Mouse (Mus musculus) WW6 (cell line): ENCODE results near the gene Mfsd14a.
A peak's percentile ranks its signal among the peaks of the same experiment; 100 is the strongest.

Source experiments
- DNase-seq: peaks from one replicate; pipeline ENCODE4 v3.0.0-alpha.2; 2013; ENCODE audit warnings: low read depth, low spot score

Mfsd14a gene

DNA sequence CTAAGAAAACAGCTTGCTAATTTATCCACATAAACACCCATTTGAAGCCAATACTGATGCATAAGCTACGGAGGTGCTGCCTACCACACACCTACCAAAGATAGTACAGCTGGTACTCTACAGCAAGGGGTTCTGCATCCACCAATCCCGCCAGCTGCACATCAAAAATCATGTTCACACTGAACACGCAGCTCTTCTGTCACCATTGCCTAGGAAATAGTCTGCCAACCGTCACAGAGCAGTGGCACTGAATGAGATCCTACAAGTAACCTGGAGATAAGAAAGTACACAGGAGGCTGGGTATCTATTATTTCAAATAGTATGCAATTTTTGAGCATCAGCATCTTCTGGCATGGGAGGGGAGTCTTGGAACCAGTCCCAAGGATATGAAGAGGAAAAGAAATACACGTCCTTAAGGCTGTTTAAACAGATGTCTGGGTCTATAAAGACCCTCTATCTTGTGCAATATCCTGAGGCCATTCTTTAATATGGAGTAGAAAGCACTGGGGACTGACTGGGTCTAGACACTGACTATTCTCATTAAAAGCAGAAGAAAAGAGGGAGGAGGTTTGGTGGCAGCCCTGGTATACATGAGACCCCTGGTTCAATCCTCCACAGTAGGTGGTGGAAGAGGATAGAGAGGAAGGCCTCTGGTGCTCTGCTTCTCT is 9.1 kb downstream of the Mfsd14a start:
- DNase-seq: no peak

DNA sequence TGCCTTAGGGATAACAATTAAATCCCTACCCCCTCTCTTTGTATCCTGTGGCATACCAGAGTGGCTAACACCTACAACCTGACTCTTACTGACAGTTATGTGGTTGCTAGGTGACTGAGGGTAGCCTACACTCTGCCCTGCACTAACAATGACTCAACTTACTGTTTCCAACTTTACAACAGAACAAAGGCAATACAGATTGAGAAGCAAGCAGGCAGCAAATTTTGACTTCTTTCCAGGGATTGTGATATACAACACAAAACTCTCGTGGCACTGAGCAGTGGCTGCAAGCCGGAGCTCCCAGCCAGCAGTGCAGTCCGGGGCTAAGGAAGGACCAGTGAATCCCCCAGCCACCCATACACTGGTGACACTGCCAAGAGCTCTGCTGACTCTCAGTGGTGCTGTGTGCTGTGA is 10.4 kb downstream of the Mfsd14a start:
- no peak for DNase-seq

DNA sequence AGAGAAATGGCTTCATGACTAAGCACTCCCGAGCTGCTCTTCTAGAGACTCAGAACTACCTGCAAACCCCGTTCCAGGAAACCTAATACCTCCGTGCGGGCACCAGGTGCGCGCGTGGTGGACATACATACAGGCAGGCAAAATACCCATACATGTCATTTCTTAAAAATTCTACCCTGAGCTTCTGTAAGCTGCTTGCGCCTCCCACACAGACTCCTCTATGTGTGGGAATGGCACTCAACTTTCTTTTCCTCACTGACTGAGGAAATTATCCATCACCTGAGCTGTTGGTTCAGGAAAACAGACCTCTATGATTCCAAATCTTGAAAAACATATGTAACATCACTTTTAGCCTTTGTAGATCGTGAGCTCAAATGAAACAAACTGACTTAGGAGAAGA is 11.8 kb downstream of the Mfsd14a start:
- DNase-seq: no peak

DNA sequence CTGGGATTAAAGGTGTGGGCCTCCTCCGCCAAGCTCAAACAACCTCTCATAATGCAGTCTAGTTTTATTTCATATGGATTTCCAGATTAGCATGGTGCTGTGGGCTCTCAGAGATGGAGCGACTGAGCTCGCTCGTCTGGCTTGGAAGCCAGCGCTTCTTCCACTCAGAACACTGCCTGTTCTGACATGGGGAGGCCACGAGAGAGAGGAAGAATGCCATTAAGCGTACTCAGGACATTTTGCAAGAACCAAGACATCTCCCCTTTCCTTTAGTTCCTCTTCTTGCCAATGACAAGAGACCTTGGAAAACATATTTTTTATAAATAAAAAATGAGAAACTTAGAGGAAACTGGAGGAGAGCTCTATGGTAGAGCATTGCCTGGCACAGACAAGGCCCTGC is 13.7 kb downstream of the Mfsd14a start:
- DNase-seq: no peak

DNA sequence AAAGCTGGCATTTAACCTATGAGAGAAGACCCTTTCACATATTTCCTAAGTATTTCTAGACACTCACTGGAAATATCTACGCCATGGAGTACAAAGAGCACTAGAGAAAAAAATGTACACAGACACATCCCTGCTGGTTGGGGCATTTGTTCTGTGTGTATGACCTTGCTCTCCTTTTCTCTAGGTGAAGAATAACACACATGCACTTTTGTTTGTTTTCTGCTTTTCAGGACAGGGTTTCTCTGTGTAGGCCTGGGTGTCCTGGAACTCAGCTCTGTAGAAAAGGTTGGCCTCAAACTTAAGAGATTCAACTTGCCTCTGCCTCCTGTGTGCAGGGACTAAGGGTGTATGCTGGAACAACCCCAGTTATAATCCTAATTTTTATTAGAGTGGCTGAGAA is 16.1 kb downstream of the Mfsd14a start:
- no peak for DNase-seq

DNA sequence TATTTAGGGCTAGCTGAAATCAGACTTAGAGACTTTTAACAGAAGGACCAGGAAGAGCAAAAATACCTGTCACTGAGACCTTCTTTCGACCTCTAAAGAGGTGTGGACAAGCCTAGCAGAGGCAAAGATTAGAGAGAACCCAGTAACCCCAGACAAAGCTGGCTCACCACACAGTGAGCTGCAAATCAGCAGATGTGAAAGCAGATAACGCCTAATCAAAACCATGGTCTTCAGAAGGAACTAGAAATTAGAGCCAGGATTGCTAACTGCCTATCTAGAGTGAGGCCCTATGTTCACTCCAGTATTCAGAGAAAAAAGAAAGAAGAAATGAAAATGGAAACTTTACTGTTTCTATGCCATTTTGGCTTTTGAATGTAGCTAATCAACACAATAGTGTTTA is 20.1 kb downstream of the Mfsd14a start:
- no peak for DNase-seq

DNA sequence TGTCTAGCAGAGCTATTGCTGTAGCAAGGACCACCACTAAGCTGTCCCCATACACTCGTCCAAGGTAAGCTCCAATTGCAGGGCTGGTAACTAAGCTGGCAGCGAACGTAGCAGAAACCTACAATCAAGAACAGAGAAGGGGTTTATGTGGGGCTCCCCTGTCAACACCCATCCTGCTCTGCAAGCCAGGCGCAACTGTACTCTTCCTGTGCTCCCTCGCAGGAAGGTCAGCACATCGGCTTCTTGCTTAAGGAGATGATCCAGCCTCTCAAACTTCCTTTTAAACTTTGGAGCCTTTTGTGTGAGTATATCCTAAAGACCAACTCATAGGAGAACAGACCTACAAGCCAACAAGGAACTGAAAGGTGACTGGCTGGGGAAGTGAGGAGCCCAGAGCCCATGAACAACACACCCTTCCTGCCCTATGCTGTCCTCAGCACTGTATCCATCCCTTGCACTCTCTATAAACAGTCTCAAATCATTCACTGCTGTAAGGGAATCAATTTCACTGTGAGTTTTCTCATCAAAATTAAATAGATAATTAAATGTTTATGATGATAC is 20.6 kb downstream of the Mfsd14a start:
- no peak for DNase-seq

DNA sequence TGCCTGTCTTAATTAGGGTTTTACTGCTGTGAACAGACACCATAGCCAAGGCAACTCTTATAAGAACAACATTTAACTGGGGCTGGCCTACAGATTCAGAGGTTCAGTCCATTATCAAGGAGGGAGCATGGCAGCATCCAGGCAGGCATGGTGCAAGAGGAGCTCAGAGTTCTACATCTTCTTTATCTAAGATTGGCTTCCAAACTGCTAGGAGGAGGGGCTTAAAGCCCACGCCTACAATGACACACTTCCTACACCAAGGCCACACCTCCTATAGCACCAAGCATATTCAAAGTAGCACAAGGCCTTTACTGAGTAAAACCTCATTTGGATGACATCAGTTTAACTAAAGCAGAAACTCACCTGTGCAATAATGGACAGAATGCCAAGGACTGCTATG is 22.5 kb downstream of the Mfsd14a start:
- DNase-seq: no peak

DNA sequence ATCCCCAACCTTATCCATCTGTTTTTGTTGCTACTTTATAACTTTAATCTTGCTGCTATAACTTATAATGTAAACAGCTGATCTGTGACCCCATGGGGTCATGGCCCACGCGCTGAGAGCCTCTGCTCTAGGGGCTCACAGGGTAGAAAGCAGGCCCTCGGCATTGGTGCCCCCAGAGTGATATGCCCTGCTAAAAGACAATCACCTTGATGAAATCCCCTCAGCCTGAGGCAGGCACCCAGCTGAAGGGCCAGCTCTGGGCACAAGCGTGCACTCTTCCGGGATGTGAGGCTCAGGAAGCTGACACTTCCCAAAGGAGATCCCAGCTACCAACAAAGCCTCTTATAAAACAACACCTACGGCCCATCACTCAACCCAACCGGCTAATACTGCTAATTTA is 23.9 kb downstream of the Mfsd14a start:
- no peak for DNase-seq

DNA sequence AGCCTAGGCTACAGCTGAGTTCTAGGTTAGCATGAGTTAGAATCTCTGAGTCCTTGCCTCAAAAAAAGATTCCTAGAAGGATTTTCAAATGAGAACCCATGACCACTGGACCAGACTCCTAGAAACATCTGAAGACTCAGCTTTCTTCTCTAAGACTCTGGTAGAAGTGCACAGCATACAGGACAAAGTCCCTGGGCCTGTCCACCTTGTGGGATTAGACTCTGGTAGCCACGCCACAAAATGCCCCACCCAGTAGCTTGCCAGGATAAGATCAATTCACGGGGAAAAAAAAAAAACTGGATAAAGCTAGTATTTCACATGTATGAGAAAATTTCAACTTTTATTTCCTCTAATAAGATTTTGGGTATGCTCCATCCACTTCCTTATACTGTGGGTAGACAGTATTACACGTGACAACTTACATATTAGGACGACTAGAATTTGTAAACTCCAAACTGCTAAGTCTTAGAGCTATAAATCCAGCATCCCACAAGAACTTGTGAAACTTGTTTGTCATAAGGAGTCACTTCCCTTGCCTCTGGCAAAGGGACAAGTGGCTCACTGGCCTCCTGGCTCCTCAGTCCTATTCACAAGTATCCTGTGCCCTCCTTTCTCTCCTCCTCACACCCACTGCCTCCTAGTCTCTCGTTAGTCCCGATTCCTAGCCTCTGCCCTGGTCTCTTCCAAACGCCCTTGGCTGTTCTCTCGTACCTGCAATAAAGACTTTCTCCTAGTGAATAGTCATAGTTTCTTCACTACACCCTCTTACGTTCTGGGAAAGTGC is 24.6 kb downstream of the Mfsd14a start:
- DNase-seq: no peak

DNA sequence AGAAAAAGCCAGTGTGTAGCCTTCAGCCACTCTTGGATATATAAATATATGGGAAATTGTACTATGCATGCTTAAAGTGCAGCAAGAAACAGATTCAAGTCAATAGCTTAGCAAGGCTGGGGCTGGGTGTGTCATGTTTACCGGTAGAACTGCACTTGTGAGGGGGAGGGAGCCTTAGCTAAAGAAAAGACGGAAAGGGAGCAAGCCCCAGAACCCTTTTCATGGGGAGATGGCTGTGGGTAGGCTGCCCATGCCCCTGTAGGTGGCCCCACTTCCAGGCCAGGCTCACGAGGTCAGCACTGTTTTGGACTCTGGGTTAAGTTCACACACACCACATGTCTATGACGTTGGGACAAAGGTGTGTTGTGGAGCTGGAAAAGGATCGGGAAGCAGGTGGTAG is 26.7 kb downstream of the Mfsd14a start:
- no peak for DNase-seq

DNA sequence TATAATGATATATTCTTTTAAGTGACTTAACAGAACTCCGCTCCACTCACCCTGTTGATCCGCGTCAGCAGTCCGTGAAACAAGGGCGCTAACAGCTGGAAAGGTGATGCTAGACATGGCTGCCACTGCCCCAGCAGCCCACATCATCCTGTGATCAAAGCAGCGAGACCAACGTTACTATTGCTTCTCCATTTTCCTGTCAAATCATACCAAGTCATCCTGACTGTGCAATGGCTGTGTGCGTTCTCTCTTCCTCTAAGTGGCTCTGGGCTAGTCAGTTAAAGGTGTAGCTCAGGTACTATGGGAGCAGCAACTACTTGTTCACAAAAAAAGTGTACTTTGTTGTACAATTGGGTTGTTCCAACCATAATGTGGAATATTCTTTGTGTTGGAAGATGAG is 27.6 kb downstream of the Mfsd14a start:
- no peak for DNase-seq

DNA sequence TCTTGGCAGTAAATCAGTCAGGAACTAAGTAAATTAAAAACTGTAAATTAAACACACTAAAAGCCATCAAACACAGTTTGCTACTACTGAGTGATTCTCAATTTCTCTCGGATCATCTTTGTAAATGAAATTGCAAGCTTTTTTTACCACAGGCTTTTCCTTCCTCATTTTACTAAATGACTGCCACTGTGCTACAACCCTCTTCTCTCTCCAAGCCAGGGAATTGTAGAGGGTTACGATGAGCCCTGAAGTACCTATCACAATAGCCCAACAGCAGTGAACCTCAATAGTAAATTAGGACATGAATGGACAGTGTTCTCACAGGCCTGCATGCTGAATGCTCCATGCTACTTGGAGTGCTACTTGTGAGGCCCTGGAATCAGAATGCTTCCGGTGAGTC is 28.4 kb downstream of the Mfsd14a start:
- DNase-seq: no peak

DNA sequence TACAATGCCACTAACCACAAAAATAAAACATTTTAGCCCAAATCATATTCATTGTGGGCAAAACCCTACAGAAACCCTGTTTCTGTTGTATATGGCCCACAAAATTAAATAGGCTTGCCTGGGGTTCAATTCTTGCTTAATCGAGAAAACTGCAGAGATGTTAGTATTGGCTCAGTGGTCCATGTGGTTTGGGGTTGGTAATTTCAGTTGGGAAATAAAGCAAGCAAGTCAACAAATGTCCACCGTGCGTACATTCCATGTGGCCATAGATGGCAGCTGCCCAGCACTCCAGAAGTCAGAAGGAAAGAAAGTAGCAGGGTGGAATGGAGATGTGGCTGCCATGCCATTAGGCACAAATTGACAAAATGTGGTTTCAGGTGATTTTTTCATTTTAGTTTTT is 29.5 kb downstream of the Mfsd14a start:
- DNase-seq: no peak

DNA sequence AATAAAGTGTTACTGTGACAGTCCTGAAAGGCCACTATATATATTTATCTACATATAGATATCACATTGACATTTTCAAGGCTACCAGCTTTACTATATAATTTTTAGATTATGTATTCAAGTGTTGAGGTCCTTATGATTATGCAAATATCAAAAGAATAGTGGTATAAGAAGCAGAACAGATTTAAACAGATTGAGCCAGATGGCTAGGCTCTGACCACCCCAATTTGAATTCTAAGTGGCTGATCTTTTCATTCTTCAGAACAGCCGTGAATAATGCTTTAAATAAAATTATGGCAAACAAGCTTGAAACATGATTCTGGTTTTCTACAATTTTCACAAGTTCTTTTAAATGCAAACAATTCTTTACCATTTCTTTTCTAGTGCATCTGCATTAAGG is 31.0 kb downstream of the Mfsd14a start:
- no peak for DNase-seq

DNA sequence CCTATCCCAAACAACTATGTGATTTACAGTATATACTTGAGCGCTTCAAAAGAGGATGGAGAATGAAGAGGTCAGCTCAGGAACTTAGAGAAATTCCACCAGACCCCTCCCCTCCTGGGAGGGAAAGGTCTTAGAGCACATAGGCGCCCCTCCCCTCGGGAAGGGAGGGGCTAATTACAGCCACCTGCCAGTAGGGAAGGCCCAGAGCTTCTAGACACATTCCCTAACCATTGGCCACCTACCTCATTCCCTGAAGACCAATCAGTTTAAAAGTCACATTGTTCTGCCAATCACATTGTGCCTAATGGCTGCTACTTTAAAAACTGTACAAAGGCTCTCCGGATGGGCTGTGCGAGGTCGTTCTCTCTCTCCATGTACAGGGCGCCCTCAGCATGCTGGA is 39.8 kb downstream of the Mfsd14a start:
- DNase-seq: peak; percentile 70

DNA sequence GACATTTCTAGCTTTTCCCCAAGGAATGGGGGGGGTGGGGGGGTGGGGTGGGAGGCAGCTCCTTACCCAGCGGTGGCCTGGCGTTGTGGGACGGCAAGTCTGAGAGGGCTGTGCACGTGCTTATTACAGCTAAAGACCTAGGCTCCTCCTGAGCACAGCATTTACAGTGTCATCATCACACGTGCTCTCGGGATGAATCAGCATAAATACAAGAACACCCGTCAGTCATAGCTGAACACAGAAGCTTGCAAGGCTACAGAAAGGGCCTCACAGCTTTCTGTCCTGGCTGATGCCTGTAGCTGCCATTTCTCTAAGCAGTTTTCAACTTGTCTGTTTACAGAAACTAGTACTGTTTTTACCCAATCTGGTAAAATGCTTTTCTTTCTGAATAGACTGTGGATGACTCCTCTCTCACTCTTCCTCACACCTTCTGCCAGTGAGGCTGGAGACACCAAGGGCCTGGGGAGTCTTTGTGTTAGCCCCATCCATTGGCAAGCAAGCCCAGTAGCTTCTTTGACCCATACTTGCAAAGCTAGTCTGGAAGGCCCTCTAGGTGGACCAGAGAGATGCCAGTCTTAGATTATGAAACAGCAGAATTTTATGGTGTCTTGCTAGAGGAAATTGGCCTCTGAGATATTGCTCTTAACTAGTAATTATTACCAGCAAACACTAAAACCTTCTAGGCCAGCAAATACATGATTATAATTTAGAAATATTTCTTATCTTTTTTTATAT is 41.7 kb downstream of the Mfsd14a start:
- no peak for DNase-seq

DNA sequence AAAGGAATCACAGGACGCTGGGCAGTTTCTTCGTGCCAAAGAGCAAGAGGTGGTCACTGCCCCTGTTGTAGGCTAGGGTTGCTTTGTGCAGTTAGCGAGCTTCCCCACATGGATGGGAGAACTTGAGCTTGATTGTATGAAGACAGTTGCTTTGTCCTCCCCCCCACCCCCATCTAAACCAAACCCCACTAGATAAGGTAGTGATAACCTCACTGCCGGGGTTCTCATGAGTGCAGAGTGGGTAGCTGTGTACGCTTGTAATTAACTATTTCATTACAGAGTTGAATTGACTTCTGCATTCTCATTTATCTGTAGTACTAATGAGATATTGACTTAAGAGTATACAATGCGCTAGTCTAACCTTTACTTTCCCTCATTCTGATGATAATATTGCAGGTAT is 43.6 kb downstream of the Mfsd14a start:
- DNase-seq: no peak

DNA sequence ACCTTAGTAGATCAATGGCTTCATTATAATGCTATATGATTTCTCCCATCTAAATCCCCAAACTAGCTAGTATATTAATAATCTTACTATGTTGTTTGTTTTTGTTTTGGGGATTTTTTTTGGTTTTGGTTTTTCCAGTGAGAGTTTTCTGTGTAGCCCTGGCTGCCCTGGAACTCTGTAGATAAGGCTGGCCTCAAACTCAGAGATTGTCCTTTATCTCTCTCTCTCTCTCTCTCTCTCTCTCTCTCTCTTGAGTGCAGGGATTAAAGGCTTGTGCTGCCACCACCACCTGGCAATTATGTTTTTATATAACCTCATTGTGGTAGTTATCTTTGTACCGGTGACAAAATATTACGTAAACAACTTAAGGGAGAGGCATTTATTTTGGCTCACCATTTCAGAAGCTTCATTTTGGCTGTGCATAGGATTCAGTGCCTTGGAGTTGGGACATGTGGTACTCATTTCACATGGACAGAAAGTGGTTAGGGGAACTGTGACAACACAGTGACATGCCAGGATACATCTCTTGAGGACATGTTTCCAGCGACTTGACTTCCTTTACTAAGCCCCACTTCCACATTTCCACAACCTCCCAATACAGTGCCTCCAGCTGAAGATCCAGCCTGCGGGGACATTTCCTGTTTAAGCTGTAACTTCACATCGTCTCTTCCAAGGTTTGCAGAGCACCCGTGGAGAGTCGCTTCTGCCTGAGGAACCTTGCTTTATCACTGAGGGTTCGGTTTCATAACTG is 47.0 kb downstream of the Mfsd14a start:
- DNase-seq: no peak

DNA sequence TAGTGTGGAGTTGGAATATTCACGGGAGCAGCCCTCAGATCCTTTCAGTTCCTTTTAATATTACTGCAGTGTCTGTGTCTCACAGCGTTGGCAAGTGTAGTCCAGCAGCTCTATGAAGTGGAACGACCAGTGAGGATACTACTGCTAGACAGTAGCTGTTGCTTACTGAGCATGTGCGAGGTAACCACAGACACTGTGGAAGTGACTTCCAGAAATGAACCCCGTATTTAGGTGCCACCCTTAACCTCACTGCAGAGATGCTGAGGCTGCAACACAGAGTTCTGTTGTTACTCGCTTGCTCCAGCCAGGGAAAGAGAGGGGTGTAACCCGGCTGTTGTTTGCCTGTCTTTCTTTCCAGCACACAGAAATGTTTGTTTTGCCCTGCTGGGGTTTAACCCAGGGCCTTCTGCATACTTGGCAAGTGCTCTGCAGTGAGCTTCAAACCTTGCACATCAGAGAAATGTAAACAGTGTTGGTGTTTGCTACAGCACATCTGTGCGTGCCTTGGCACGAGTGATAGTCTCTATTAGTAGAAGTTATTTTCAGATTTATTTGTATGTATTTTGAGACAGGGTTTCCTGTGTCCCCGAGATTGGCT is 48.1 kb downstream of the Mfsd14a start, which contains the start of gene Trmt13:
Trmt13 (minus strand) TSS at position 293 of the 598 bp plus-strand sequence.
- DNase-seq: no peak

DNA sequence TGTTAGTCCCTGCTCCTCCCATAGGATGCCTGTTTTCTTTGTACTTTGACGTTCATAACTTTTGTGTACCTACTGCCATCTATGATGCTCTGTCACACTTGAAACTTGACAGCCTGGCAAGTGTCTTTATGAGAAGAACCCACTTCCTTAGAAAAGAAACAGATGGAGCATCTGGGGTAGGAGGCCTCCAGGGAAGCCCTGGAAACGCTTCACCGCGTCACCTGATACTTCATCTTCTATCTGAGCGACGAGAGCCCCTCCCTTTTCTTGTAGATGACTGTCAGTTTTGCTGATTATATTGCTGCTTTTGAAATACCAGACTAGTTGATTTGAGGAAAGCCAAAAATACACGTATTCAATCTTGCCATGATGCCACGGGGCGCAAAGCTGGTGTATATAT is 57.9 kb downstream of the Mfsd14a start:
- no peak for DNase-seq
